Mouse (Mus musculus): ENCODE measurements around the gene Zscan22. TPM values are rescaled to one million over a fixed set of nuclear protein-coding genes. Genes with fewer than 3 reads are reported as not detected.
A peak's percentile ranks its signal among the peaks of the same experiment; 100 is the strongest.
"Not testable (repeated sequence)": the region's sequence is repeated elsewhere in the genome, so short reads cannot be mapped to it uniquely, and the experiment has no call there.

The Zscan22 gene
- polyA plus RNA-seq (2014; fragmentation: Nextera tagmentation; extraction: Ambion mirVana), result 17.7 and 22.1 TPM in 2 replicates

DNA sequence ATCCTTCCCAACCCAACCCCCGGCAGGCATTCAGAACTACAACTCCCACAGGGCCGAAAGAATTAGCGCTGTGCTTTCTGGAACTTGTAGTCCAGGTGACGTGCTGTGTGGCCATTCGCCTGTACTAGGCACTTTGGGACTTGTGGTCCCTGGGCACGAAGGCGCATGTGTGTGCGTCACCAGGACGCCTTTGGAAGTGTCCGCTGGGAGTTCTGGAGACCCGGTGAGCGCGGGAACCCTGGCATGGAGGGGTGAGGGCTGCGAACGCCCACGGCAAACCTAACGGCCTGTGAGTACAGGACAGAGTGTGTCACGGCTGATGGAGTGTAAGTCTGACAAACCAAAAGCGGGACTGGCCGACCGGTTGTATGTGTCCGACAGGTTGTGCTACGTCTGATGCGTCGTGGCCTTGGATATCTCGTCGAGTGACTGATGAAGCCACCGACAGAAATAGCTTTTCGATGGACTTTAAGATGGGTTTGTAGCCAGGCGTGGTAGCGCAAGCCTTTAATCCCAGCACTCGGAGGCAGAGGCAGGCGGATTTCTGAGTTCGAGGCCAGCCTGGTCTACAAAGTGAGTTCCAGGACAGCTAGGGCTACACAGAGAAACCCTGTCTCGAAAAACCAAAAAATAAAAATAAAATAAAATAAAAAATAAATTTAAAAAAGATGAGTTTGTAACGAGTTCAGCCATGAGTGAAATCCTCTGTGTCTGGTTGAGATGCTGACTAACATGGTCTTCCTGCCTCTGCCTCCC lies at the start of gene Zscan22:
Gene Zscan22, plus strand, starts transcription at position 161 of the 756 bp plus-strand sequence.
- peak within 1 kb of the TSS; percentile 73 for H3K4me3 ChIP-seq (ENCODE audit: low read length)
- WGBS, result 6% methylated on average over 36 of the region's 36 CpGs

DNA sequence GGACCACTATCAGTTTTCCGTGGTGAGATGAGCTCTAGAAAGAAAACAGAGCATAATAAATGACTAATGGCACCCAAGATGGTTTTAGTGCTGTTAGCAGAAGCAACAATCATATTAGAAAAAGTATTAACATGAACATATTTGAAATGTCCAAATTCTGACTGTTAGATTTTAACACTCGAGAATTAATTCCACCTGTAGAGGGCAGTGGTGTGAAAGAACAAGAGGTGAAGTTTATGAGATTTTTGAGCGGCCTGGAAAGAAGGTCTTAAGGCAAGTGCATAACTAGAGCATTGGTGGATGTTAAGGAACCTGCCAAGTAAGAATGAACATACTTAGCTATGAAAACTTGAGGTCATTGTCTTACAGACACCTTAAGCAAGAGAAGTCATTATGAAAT lies 23.3 kb upstream of the Zscan22 start:
- H3K4me2 ChIP-seq (replicated peaks; ENCODE audit: low read depth, low read length), result no peak overlapping the region
- peaks cover 3% of the 10 kb centered on the region; the same call in 1 of the 2 replicates for H3K9me3 ChIP-seq (ENCODE audit: control insufficient read depth, low read length)
- no peaks in the 10 kb centered on the region for H3K27me3 ChIP-seq (ENCODE audit: control insufficient read depth, insufficient read depth, low read length)
- 21% methylated on average over 3 of the region's 3 CpGs for WGBS
- H3K4me3 ChIP-seq (ENCODE audit: low read length), result no peak overlapping the region
- no peak for ATAC-seq (ENCODE audit: low FRiP score, low TSS enrichment)
- H3K4me1 ChIP-seq (ENCODE audit: control insufficient read depth, insufficient read depth, low read length), result no peaks in the 10 kb centered on the region
- H3K36me3 ChIP-seq (ENCODE audit: control insufficient read depth, insufficient read depth, low read length), result no peaks in the 10 kb centered on the region
- no peak overlapping the region for H3K27ac ChIP-seq (ENCODE audit: low read depth, low read length)
- H3K9ac ChIP-seq (ENCODE audit: low read depth, low read length), result no peak overlapping the region

More for the DNA sequence above, at the start of gene Zscan22:
- Histone ChIP-seq H3K9me3 (ENCODE audit: control insufficient read depth, low read length) (no peaks in the 10 kb centered on the region), H3K27ac (ENCODE audit: low read depth, low read length) (no peak within 1 kb of the TSS), H3K9ac (ENCODE audit: low read depth, low read length) (peak within 1 kb of the TSS; percentile 63), H3K36me3 (ENCODE audit: control insufficient read depth, insufficient read depth, low read length) (no peaks in the 10 kb centered on the region; the same call in 1 of the 2 replicates), H3K4me1 (ENCODE audit: control insufficient read depth, insufficient read depth, low read length) (no peaks in the 10 kb centered on the region; the same call in 1 of the 2 replicates), H3K27me3 (ENCODE audit: control insufficient read depth, insufficient read depth, low read length) (no peaks in the 10 kb centered on the region), H3K4me2 (replicated peaks; ENCODE audit: low read depth, low read length) (peak within 1 kb of the TSS; percentile 48)
- peak; percentile 100 for ATAC-seq (ENCODE audit: low FRiP score, low TSS enrichment)

DNA sequence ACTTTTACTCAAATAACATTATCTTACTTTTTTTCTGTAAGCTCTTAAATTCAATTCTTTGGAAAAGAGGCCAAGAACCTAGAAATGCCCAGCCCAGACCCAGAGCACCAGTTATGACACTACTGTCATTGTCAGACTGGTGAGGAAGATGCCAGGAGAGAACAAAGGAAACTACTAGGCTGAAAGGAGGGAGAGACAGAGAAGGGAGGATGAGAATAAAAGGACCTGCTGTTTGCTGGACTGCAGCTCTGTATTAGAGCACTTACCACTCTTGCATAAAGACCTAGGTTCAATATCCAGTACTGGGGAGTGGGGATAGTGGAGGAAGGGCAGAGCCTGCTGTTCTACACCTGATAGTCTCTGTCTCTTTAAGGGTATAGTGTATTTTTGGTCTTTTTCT lies 17.6 kb upstream of the Zscan22 start:
- H3K36me3 ChIP-seq (ENCODE audit: control insufficient read depth, insufficient read depth, low read length), result peaks cover 7% of the 10 kb centered on the region; the same call in 1 of the 2 replicates
- no peak for ATAC-seq (ENCODE audit: low FRiP score, low TSS enrichment)
- no peak overlapping the region for H3K27ac ChIP-seq (ENCODE audit: low read depth, low read length)
- no peak overlapping the region for H3K4me3 ChIP-seq (ENCODE audit: low read length)
- no peaks in the 10 kb centered on the region for H3K27me3 ChIP-seq (ENCODE audit: control insufficient read depth, insufficient read depth, low read length)
- no peak overlapping the region for H3K9ac ChIP-seq (ENCODE audit: low read depth, low read length)
- peaks cover 6% of the 10 kb centered on the region; the same call in 1 of the 2 replicates for H3K4me1 ChIP-seq (ENCODE audit: control insufficient read depth, insufficient read depth, low read length)
- H3K9me3 ChIP-seq (ENCODE audit: control insufficient read depth, low read length), result no peaks in the 10 kb centered on the region
- no peak overlapping the region for H3K4me2 ChIP-seq (replicated peaks; ENCODE audit: low read depth, low read length)

DNA sequence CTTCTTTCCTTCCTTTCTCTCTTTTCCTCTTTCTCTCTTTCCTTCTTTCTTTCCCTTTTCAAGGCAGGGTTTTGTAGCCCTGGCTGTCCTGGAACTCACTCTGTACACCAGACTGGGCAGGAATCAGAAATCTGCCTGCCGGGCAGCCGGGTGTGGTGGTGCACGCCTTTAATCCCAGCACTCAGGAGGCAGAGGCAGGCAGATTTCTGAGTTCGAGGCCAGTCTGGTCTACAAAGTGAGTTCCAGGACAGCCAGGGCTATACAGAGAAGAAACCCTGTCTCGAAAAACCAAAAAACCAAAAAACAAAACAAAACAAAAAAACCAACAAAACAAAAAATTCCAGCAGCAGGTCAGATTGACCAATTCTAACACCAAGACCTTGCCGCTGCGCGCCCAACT lies 17.1 kb upstream of the Zscan22 start:
- Histone ChIP-seq H3K9ac (ENCODE audit: low read depth, low read length) (0 out of 2 replicates have a peak overlapping the region, but pooled peaks have one; percentile 62), H3K4me2 (replicated peaks; ENCODE audit: low read depth, low read length) (peak overlapping the region; percentile 21), H3K4me3 (ENCODE audit: low read length) (peak overlapping the region; percentile 63)
- not testable (repeated sequence) for H3K9me3 ChIP-seq (ENCODE audit: control insufficient read depth, low read length); H3K27me3 ChIP-seq (ENCODE audit: control insufficient read depth, insufficient read depth, low read length); H3K36me3 ChIP-seq (ENCODE audit: control insufficient read depth, insufficient read depth, low read length); H3K4me1 ChIP-seq (ENCODE audit: control insufficient read depth, insufficient read depth, low read length); H3K27ac ChIP-seq (ENCODE audit: low read depth, low read length)
- ATAC-seq (ENCODE audit: low FRiP score, low TSS enrichment), result peak; percentile 8; the same call in 1 of the 2 replicates
- 47% methylated on average over 8 of the region's 8 CpGs for WGBS

DNA sequence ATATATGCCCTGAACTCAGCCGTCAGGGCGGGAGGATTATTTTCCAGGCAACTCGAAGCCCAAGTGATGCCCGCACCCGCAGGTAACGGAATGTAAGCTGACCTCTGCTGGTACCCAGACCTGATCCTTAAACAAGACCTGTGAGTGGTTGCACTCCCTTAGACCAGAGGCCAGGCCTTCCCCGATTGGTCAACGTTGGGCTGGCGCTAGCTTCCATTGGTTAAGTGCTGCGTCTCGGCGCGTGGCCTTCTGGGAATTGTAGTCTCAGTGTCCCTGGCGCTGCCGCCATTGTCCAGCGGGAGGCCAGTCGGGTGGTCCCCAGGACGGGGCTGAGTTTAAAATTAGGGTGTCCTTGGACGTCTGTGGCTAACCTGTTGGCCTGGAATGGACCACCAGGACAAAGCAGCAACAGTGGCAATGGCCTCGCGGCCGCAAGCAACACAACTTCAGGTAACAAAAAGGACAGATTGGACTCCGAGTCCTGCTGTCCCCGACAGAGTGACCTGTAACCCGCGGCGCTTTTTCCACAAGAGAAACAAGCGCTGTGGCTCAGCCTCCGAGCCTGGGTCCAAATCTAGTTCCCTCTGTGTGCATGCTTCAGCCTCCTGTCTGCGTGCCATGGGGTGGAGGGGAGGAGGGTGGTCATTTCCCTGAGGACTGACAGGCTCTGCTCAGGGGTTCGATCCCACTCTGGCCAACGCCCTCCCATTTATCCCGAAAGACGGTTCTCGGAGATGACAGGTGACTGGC lies 16.5 kb upstream of the Zscan22 start, which contains the start of gene Zfp128:
Gene Zfp128, plus strand, starts transcription at position 267 of the 750 bp plus-strand sequence.
- Histone ChIP-seq H3K9ac (ENCODE audit: low read depth, low read length) (peak within 1 kb of the TSS; percentile 62), H3K4me1 (ENCODE audit: control insufficient read depth, insufficient read depth, low read length) (peaks cover 6% of the 10 kb centered on the region; the same call in 1 of the 2 replicates), H3K4me2 (replicated peaks; ENCODE audit: low read depth, low read length) (peak within 1 kb of the TSS; percentile 63), H3K36me3 (ENCODE audit: control insufficient read depth, insufficient read depth, low read length) (peaks cover 15% of the 10 kb centered on the region), H3K9me3 (ENCODE audit: control insufficient read depth, low read length) (no peaks in the 10 kb centered on the region), H3K4me3 (ENCODE audit: low read length) (peak within 1 kb of the TSS; percentile 63), H3K27me3 (ENCODE audit: control insufficient read depth, insufficient read depth, low read length) (no peaks in the 10 kb centered on the region), H3K27ac (ENCODE audit: low read depth, low read length) (no peak within 1 kb of the TSS)
- WGBS, result 1% methylated on average over 35 of the region's 35 CpGs
- ATAC-seq (ENCODE audit: low FRiP score, low TSS enrichment), result peak; percentile 100

DNA sequence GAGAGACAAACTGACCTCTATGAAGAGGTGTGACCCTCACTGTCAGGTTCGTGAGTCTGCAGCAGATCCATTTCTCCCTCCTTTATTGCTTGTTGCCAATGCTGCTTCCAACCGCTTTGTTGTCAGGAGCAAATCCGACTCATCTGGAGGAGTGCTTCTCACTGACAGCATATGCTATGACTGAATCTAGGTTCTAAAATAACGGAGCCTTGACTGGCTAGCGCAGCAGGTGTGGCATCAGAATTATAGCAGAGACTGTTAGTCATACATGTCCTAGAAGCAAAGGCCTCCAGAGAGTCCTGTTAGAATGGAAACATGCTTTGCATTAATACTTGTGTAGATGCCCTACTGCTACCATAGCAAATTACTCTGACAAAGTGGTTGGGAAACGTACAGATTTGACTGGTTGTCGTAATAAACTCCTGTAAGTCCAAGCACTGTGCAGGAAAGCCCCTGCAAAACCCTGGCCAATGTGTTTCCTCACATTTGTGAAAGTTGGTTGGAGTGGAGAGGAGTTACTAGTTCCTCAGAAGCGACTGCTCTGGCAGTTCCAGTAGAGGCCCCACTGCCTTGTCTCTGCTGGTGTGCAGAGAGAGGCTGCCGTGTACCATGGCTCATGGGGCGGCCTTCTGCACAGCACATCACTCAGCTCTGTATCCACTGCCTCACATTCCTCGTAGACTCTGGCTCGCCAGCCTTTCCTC lies 10.9 kb upstream of the Zscan22 start:
- 91% methylated on average over 12 of the region's 12 CpGs for whole genome bisulfite sequencing

DNA sequence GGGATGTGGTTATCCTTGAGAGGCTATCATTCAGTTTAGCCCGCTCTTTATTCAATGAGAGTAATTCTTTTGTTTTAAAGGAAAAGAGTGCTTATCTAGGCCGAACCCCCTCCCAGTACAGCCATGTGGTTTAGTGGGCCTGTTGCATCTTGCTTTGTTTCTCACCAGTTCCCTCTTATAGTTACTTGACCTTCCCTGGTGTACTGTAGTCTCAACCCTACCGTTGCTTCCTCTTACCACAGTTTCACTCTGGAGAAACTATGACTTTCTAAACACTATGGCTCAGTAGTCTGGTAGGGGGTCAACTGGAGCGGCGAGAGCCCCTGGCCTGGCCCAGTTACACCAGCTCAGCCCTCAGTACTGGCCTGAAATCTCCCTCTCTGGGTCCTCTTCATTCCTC lies 10.0 kb upstream of the Zscan22 start:
- Histone ChIP-seq H3K4me3 (ENCODE audit: low read length) (no peak overlapping the region), H3K36me3 (ENCODE audit: control insufficient read depth, insufficient read depth, low read length) (peaks cover 58% of the 10 kb centered on the region), H3K27ac (ENCODE audit: low read depth, low read length) (no peak overlapping the region), H3K9me3 (ENCODE audit: control insufficient read depth, low read length) (no peaks in the 10 kb centered on the region), H3K4me2 (replicated peaks; ENCODE audit: low read depth, low read length) (no peak overlapping the region), H3K27me3 (ENCODE audit: control insufficient read depth, insufficient read depth, low read length) (no peaks in the 10 kb centered on the region), H3K9ac (ENCODE audit: low read depth, low read length) (no peak overlapping the region), H3K4me1 (ENCODE audit: control insufficient read depth, insufficient read depth, low read length) (no peaks in the 10 kb centered on the region; the same call in 1 of the 2 replicates)
- no peak for ATAC-seq (ENCODE audit: low FRiP score, low TSS enrichment)
- 96% methylated on average over 5 of the region's 5 CpGs for WGBS

More for the DNA sequence above, 10.9 kb upstream of the Zscan22 start:
- no peak overlapping the region for H3K4me3 ChIP-seq (ENCODE audit: low read length)
- H3K4me1 ChIP-seq (ENCODE audit: control insufficient read depth, insufficient read depth, low read length), result peaks cover 5% of the 10 kb centered on the region; the same call in 1 of the 2 replicates
- H3K9ac ChIP-seq (ENCODE audit: low read depth, low read length), result no peak overlapping the region
- H3K9me3 ChIP-seq (ENCODE audit: control insufficient read depth, low read length), result no peaks in the 10 kb centered on the region
- H3K27me3 ChIP-seq (ENCODE audit: control insufficient read depth, insufficient read depth, low read length), result no peaks in the 10 kb centered on the region
- no peak for ATAC-seq (ENCODE audit: low FRiP score, low TSS enrichment)
- H3K36me3 ChIP-seq (ENCODE audit: control insufficient read depth, insufficient read depth, low read length), result peaks cover 58% of the 10 kb centered on the region
- H3K27ac ChIP-seq (ENCODE audit: low read depth, low read length), result no peak overlapping the region
- H3K4me2 ChIP-seq (replicated peaks; ENCODE audit: low read depth, low read length), result no peak overlapping the region

DNA sequence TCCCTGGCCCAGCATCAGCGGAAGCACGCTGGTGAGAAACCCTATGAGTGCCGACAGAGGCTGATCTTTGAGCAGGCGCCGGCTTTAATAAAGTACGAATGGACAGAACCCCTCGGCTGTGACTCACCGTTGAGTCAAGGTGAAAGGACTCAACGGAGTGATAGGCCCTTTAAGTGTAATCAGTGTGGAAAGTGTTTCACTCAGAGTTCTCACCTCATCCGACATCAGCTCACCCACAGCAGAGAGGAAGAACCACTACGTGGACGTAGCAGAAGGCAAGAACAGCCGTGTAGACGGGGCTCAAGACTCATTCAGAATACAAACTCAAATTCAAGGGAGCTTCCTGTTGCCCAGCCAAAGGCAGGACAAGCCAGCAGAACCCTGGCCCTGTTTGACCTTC lies 6.7 kb upstream of the Zscan22 start:
- no peaks in the 10 kb centered on the region for H3K4me1 ChIP-seq (ENCODE audit: control insufficient read depth, insufficient read depth, low read length)
- no peak overlapping the region for H3K9ac ChIP-seq (ENCODE audit: low read depth, low read length)
- no peak overlapping the region for H3K4me2 ChIP-seq (replicated peaks; ENCODE audit: low read depth, low read length)
- no peak for ATAC-seq (ENCODE audit: low FRiP score, low TSS enrichment)
- peaks cover 45% of the 10 kb centered on the region for H3K36me3 ChIP-seq (ENCODE audit: control insufficient read depth, insufficient read depth, low read length)
- H3K27me3 ChIP-seq (ENCODE audit: control insufficient read depth, insufficient read depth, low read length), result no peaks in the 10 kb centered on the region
- H3K27ac ChIP-seq (ENCODE audit: low read depth, low read length), result no peak overlapping the region
- 94% methylated on average over 14 of the region's 14 CpGs for WGBS
- H3K9me3 ChIP-seq (ENCODE audit: control insufficient read depth, low read length), result no peaks in the 10 kb centered on the region
- no peak overlapping the region for H3K4me3 ChIP-seq (ENCODE audit: low read length)

Data from kidney, embryonic 14.5 days (tissue).